Mouse (Mus musculus) mesoderm, embryonic 11.5 days (tissue): ENCODE data around the gene Olfr46.
"Not testable (repeated sequence)": the region's sequence is repeated elsewhere in the genome, so short reads cannot be mapped to it uniquely, and the experiment has no call there.

Experiments
- DNase-seq: peaks from one replicate; pipeline ENCODE4 v3.0.0-alpha.2; 2012; ENCODE audit warnings: low read depth, low spot score

Olfr46 gene

GRCm38 (mm10) chr7:140600969-140601368 is at the start of gene Olfr46:
Gene Olfr46, plus strand, starts transcription at chr7:140601269.
- not testable (repeated sequence) for DNase-seq

- no peak for DNase-seq
These were observed 33.5 kb upstream of the Olfr46 start, which contains the start of gene Olfr538 for GRCm38 (mm10) chr7:140567586-140567985. Gene Olfr538, plus strand, starts transcription at chr7:140567886.

- DNase-seq = not testable (repeated sequence)
These were observed 27.6 kb downstream of the Olfr46 start, which contains the start of gene Olfr61 for GRCm38 (mm10) chr7:140628670-140629069. Gene Olfr61, plus strand, starts transcription at chr7:140628970.

- DNase-seq = no peak
These were observed 29.5 kb downstream of the Olfr46 start for GRCm38 (mm10) chr7:140630559-140630958.

- DNase-seq = no peak
These were observed 45.1 kb downstream of the Olfr46 start, which contains the start of gene Olfr53 for GRCm38 (mm10) chr7:140646152-140646551. Gene Olfr53, plus strand, starts transcription at chr7:140646452.

DNA sequence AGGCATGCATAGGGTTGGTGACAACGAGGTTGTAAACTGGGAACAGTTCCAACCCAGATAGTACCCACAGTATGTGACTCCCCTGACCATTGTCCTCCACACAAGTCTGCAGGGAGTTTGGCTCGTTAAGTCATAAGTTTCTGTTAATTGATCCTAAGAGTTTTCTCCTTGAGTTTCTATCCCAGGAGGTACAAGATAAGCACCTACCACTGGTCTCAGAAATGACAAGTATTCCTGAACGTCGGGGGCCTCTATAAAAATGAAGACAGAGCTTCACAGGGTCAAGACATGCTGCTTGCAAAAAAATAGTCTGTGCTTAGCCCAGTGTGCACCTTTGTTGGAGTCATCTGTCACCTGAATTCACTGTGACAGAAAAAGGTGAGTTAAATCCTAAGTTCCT is 58.6 kb downstream of the Olfr46 start, which contains the start of gene Olfr539:
Gene Olfr539 (plus strand): TSS at position 301 of the 400 bp plus-strand sequence.
- DNase-seq = no peak
